Mouse (Mus musculus): Measurements from ENCODE around the gene Ube2k. TPM values are rescaled to one million over a fixed set of nuclear protein-coding genes. Genes with fewer than 3 reads are reported as not detected.

Gene Ube2k
- polyA plus RNA-seq, 1 experiment = 135 TPM

GRCm38 (mm10) chr5:65613152-65613924 is 76.3 kb downstream of the Ube2k start:
- TF ChIP-seq GATA1 (IDR thresholded peaks at IDR 0.05; ENCODE audit: borderline replicate concordance, low read length) (no peak), FLI1 (IDR thresholded peaks at IDR 0.05; ENCODE audit: low read length) (no peak)
- no peaks in the 10 kb centered on the region for H3K9me3 ChIP-seq
- peaks cover 86% of the 10 kb centered on the region for H3K36me3 ChIP-seq (replicated peaks; ENCODE audit: low read length)
- no peak overlapping the region for H3K4me3 ChIP-seq (replicated peaks)
- H3K27me3 ChIP-seq (replicated peaks) = no peaks in the 10 kb centered on the region
- H3K4me1 ChIP-seq = peaks cover 36% of the 10 kb centered on the region

- H3K27me3 ChIP-seq (replicated peaks) = no peaks in the 10 kb centered on the region
- H3K9me3 ChIP-seq = no peaks in the 10 kb centered on the region
- H3K4me3 ChIP-seq (replicated peaks) = no peak overlapping the region
- H3K4me1 ChIP-seq = peaks cover 22% of the 10 kb centered on the region
- no peak for TF ChIP-seq FLI1 (IDR thresholded peaks at IDR 0.05; ENCODE audit: low read length)
- no peak for TF ChIP-seq GATA1 (IDR thresholded peaks at IDR 0.05; ENCODE audit: borderline replicate concordance, low read length)
- H3K36me3 ChIP-seq (replicated peaks; ENCODE audit: low read length) = peaks cover 84% of the 10 kb centered on the region
Observed at GRCm38 (mm10) chr5:65624340-65624739, 87.3 kb downstream of the Ube2k start.

- Histone ChIP-seq H3K36me3 (replicated peaks; ENCODE audit: low read length) (peaks cover 97% of the 10 kb centered on the region), H3K4me1 (peaks cover 4% of the 10 kb centered on the region; the same call in 1 of the 2 replicates), H3K27me3 (replicated peaks) (no peaks in the 10 kb centered on the region), H3K9me3 (no peaks in the 10 kb centered on the region), H3K4me3 (replicated peaks) (no peak overlapping the region)
- TF ChIP-seq FLI1 (IDR thresholded peaks at IDR 0.05; ENCODE audit: low read length) = no peak
- no peak for TF ChIP-seq GATA1 (IDR thresholded peaks at IDR 0.05; ENCODE audit: borderline replicate concordance, low read length)
Observed at GRCm38 (mm10) chr5:65638896-65639295, 101.9 kb downstream of the Ube2k start.

Other genes with a start within 250 kb of the Ube2k start
- gene Rfc1, start 201.6 kb upstream of the Ube2k start, polyA plus RNA-seq (2012; ENCODE audit: insufficient read depth, low replicate concordance) = 2.0 TPM in 1 of 2 replicates, not detected in the other
- not detected in 2 replicates for gene Klb, start 188.9 kb upstream of the Ube2k start, polyA plus RNA-seq (2012; ENCODE audit: insufficient read depth, low replicate concordance)
- gene Rpl9, start 145.8 kb upstream of the Ube2k start, polyA plus RNA-seq (2012; ENCODE audit: insufficient read depth, low replicate concordance) = 11.7 and 69.1 TPM in 2 replicates
- gene Lias, start 145.7 kb upstream of the Ube2k start, polyA plus RNA-seq (2012; ENCODE audit: insufficient read depth, low replicate concordance) = 2.3 TPM in 1 of 2 replicates, not detected in the other
- 3.2 TPM in 1 of 2 replicates, not detected in the other for gene Ugdh, start 101.3 kb upstream of the Ube2k start, polyA plus RNA-seq (2012; ENCODE audit: insufficient read depth, low replicate concordance)
- 52.6 TPM in 1 of 2 replicates, not detected in the other for gene Gm43552, start 44.4 kb upstream of the Ube2k start, polyA plus RNA-seq (2012; ENCODE audit: insufficient read depth, low replicate concordance)
- 60.5 and 108 TPM in 2 replicates for gene Smim14, start within 50 bp of the Ube2k start, polyA plus RNA-seq (2012; ENCODE audit: insufficient read depth, low replicate concordance)
- 1.8 and 4.8 TPM in 2 replicates for gene Pds5a, start 161.0 kb downstream of the Ube2k start, polyA plus RNA-seq (2012; ENCODE audit: insufficient read depth, low replicate concordance)
- 3.4 and 4.3 TPM in 2 replicates for gene N4bp2, start 226.3 kb downstream of the Ube2k start, polyA plus RNA-seq (2012; ENCODE audit: insufficient read depth, low replicate concordance)

All from megakaryocyte, embryonic 14.5 days (primary cell).